Mouse (Mus musculus) kidney, adult 2 months (tissue): ENCODE measurements around the gene 2010300C02Rik. TPM values are rescaled to one million over a fixed set of nuclear protein-coding genes. Genes with fewer than 3 reads are reported as not detected.

Experiments used
- DNase-seq: peaks from one replicate; pipeline ENCODE4 v3.0.0; 2021
- H3K27ac ChIP-seq: fragments of 200-500 bp; 2 replicates; pipeline ENCODE4 v1.5.1; 2012; ENCODE audit warnings: low read depth, low read length, control low read depth, inconsistent platforms; ENCODE audit not compliant: insufficient read depth
- H3K27me3 ChIP-seq: fragments of 200-500 bp; replicated peaks from 2 replicates; pipeline ENCODE4 v1.6.1; 2012; ENCODE audit warnings: mild to moderate bottlenecking, moderate library complexity, low read length, inconsistent platforms; ENCODE audit not compliant: control insufficient read depth, insufficient read depth
- H3K36me3 ChIP-seq: fragments of 200-500 bp; 2 replicates; pipeline ENCODE4 v1.6.1; 2012; ENCODE audit warnings: mild to moderate bottlenecking, moderate library complexity, low read length, inconsistent platforms; ENCODE audit not compliant: control insufficient read depth, insufficient read depth
- H3K4me1 ChIP-seq: fragments of 200-500 bp; 2 replicates; pipeline ENCODE4 v1.6.1; 2011; ENCODE audit warnings: low read length; ENCODE audit not compliant: control insufficient read depth, insufficient read depth
- H3K4me3 ChIP-seq: fragments of 200-500 bp; 2 replicates; pipeline ENCODE4 v1.5.1; 2011; ENCODE audit warnings: mild to moderate bottlenecking, low read depth, low read length, control low read depth; ENCODE audit not compliant: insufficient read depth
- CTCF ChIP-seq: fragments of 200-500 bp; conservative IDR thresholded peaks from 2 replicates; pipeline ENCODE4 v1.5.1; 2011; ENCODE audit warnings: low read depth, mild to moderate bottlenecking, control low read depth, low read length, moderate library complexity, mixed read lengths; ENCODE audit not compliant: insufficient read depth, insufficient read length
- POLR2A ChIP-seq: fragments of 200-500 bp; IDR thresholded peaks from one replicate; pipeline ENCODE4 v1.6.1; 2011; ENCODE audit warnings: low read depth, low read length, control low read depth
- WGBS: fragments of 180-500 bp; shearing (Covaris S2); methylation state at CpG from one replicate; pipeline ENCODE4 v1.1.7; 2018; 5-methylcytosine and 5-hydroxymethylcytosine counted together
- polyA plus RNA-seq: library from polyadenylated mRNA; depleted of rRNA; stranded (reverse); fragments of >200 nt; gene quantifications from 2 replicates; pipeline ENCODE4 v1.2.3, GENCODE M21; 2012

The 2010300C02Rik gene
- polyA plus RNA-seq, 1 experiment: 0.86 TPM

- H3K27me3 ChIP-seq: no peaks in the 10 kb centered on the region
- H3K27ac ChIP-seq: no peak overlapping the region
- 92% methylated on average over 16 of the region's 16 CpGs for WGBS
- no peaks in the 10 kb centered on the region for H3K4me1 ChIP-seq
- H3K36me3 ChIP-seq: no peaks in the 10 kb centered on the region
- no peak overlapping the region for H3K4me3 ChIP-seq
- DNase-seq: no peak
- no peak for TF ChIP-seq CTCF
- no peak for TF ChIP-seq POLR2A
These were observed 75.4 kb downstream of the 2010300C02Rik start for GRCm38 (mm10) chr1:37644501-37644900.

- no peaks in the 10 kb centered on the region for H3K36me3 ChIP-seq
- 88% methylated on average over 5 of the region's 5 CpGs for WGBS
- no peak overlapping the region for H3K4me3 ChIP-seq
- H3K4me1 ChIP-seq: no peaks in the 10 kb centered on the region
- DNase-seq: no peak
- H3K27me3 ChIP-seq: no peaks in the 10 kb centered on the region
- TF ChIP-seq CTCF (no peak), POLR2A (no peak)
- no peak overlapping the region for H3K27ac ChIP-seq
These were observed 76.0 kb downstream of the 2010300C02Rik start for GRCm38 (mm10) chr1:37643794-37644365.

- no peaks in the 10 kb centered on the region for H3K4me1 ChIP-seq
- no peak overlapping the region for H3K27ac ChIP-seq
- no peak for TF ChIP-seq CTCF
- TF ChIP-seq POLR2A: no peak
- H3K4me3 ChIP-seq: no peak overlapping the region
- no peak for DNase-seq
- H3K36me3 ChIP-seq: no peaks in the 10 kb centered on the region
- WGBS: 87% methylated on average over 11 of the region's 11 CpGs
- H3K27me3 ChIP-seq: no peaks in the 10 kb centered on the region
These were observed 78.5 kb downstream of the 2010300C02Rik start for GRCm38 (mm10) chr1:37641361-37641760.

GRCm38 (mm10) chr1:37639101-37639500 lies 80.8 kb downstream of the 2010300C02Rik start:
- no peak overlapping the region for H3K27ac ChIP-seq
- no peaks in the 10 kb centered on the region for H3K36me3 ChIP-seq
- no peaks in the 10 kb centered on the region for H3K27me3 ChIP-seq
- peak; percentile 79 for DNase-seq
- TF ChIP-seq POLR2A (no peak), CTCF (peak; percentile 90)
- 8% methylated on average over 10 of the region's 10 CpGs for WGBS
- no peaks in the 10 kb centered on the region for H3K4me1 ChIP-seq
- H3K4me3 ChIP-seq: no peak overlapping the region

- TF ChIP-seq POLR2A (no peak), CTCF (no peak)
- 70% methylated on average over 9 of the region's 9 CpGs for WGBS
- no peak overlapping the region for H3K27ac ChIP-seq
- H3K27me3 ChIP-seq: no peaks in the 10 kb centered on the region
- H3K36me3 ChIP-seq: no peaks in the 10 kb centered on the region
- H3K4me3 ChIP-seq: no peak overlapping the region
- no peaks in the 10 kb centered on the region for H3K4me1 ChIP-seq
- no peak for DNase-seq
These were observed 81.3 kb downstream of the 2010300C02Rik start for GRCm38 (mm10) chr1:37638560-37638959.

GRCm38 (mm10) chr1:37637571-37637970 lies 82.3 kb downstream of the 2010300C02Rik start:
- Histone ChIP-seq H3K4me1 (no peaks in the 10 kb centered on the region), H3K27me3 (no peaks in the 10 kb centered on the region), H3K27ac (no peak overlapping the region), H3K36me3 (no peaks in the 10 kb centered on the region), H3K4me3 (no peak overlapping the region)
- 64% methylated on average over 11 of the region's 11 CpGs for WGBS
- no peak for DNase-seq
- no peak for TF ChIP-seq POLR2A
- TF ChIP-seq CTCF: no peak

- no peaks in the 10 kb centered on the region for H3K27me3 ChIP-seq
- no peak for DNase-seq
- WGBS: 90% methylated on average over 5 of the region's 5 CpGs
- H3K36me3 ChIP-seq: no peaks in the 10 kb centered on the region
- H3K27ac ChIP-seq: no peak overlapping the region
- TF ChIP-seq CTCF: no peak
- TF ChIP-seq POLR2A: no peak
- H3K4me1 ChIP-seq: no peaks in the 10 kb centered on the region
- H3K4me3 ChIP-seq: no peak overlapping the region
These were observed 83.1 kb downstream of the 2010300C02Rik start for GRCm38 (mm10) chr1:37636824-37637223.
